Mouse (Mus musculus): ENCODE measurements around the gene Gm9758.
"Not testable (repeated sequence)": the region's sequence is repeated elsewhere in the genome, so short reads cannot be mapped to it uniquely, and the experiment has no call there.

Gene Gm9758

DNA sequence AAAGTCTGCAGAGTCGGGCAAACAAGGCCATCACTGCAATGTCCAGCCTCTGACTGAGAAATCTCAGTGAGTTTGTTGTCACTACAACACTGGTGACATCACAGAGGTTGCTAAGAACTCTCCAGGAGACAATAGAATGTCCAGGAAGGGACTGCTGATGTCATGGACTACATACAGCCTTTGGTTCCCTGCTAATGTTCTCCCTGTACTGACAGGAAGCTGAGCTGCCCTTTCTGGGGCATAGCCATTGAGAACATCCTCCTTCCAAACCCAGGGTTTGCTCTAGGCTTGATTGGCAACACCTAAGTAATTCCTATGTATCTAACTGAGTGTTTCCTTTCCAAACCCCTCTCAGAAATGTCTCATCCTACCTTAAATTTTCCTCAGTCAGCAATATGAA lies at the start of gene Gm9758:
Gene Gm9758 (minus strand): TSS at position 101 of the 400 bp plus-strand sequence.
- not testable (repeated sequence) for DNase-seq (ENCODE audit: low spot score in 2 of 2)

DNA sequence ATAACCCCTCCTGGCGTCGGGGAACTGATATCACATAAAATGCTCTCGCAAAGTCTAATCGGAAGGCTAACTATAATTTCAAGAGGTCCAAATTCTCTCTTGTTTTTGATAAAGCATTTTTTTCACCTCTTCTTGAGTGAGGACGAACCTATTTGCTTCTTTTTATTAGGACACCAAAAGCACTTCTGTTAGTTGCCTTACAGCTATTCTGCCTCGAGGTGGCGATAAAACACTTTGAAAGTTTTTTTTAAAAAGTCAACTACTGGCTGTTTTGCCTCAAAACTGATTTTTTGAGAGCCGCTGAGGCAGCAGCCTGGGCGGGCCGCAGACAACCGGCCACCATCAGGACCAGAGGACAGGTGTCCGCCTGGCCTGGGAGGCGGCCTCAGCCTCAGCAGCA lies 49.1 kb upstream of the Gm9758 start:
- peak in 1 of 2 experiments; percentile 25 for DNase-seq (ENCODE audit: low spot score in 2 of 2)

DNA sequence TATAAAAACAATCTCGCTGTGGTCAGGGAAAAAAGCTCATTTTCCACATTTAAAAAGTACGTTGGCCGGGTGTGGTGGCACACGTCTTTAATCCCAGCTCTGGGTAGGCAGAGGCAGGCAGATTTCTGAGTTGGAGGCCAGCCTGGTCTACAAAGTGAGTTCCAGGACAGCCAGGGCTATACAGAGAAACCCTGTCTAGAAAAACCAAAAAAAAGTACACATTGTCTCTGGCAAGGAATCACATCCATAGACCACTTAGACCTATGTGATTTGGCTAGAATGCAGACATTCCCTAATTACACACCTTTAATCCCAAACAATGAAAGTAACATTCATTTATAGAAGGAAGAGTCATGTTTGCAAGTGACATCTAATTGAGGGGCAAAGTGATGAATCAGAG lies 46.8 kb upstream of the Gm9758 start:
- not testable (repeated sequence) for DNase-seq (ENCODE audit: low spot score in 2 of 2)

DNA sequence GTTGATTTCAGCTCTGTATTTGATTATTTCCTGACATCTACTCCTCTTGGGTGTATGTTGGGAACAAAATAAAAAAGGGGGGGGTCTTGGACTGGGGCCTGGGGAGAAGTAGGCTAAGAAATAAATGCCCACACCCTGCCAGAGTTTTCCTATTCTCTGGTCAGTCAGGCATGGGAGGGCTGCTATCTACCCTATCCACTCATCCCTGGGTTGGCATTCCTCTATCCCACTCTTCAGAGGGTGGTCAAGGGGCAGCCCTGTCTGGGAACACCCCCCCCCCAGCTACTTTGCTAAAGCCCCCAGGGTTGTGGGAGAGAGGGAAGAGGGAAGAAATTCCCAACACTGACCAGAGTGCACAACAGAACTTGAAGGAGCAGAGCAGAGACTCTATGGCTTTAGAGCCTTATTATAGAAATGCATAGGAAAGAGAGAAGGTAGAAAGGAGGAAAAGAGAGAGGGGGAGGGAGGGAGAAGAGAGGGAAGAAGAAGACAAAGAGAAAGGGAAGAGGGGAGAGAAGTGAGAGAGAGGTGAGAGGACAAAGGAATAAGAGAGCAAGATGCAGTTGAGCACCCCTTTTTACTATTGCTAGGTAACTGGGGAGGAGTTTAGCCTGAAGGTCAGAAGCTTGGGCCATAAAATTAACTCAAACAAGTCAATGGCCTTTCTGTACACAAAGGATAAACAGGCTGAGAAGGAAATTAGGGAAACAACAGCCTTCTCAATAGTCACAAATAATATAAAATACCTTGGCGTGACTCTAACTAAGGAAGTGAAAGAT lies 41.4 kb upstream of the Gm9758 start:
- DNase-seq (ENCODE audit: low spot score in 2 of 2), result not testable (repeated sequence)

DNA sequence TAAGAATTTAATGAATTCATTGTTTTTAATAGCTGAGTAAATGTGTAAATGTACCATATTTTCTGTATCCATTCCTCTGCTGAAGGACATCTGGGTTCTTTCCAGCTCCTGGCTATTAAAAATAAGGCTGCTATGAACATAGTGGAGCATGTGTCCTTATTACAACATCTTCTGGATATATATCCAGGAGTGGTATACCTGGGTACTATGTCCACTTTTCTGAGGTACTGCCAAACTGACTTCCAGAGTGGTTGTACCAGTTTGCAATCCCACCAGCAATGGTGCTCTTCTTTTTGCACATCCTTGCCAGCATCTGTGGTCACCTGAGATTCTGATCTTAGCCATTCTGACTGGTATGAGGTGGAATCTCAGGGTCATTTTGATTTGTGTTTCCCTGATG lies 38.9 kb upstream of the Gm9758 start:
- not testable (repeated sequence) for DNase-seq (ENCODE audit: low spot score in 2 of 2)

DNA sequence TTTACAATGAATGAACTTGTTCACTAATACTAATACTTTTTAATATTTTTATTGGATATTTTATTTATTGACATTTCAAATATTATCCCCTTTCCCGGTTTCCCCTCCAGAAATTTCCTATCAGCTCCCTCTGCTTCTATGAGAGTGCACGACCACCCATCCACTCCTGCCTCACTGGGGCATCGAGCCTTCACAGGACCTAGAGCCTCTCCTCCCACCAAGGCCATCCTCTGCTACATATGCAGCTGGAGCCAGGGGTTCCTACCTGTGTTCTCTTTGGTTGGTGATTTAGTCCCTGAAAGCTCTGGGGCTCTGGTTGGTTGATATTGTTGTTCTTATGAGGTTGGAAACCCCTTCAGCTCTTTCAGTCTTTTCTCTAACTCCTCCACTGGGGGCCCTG lies 38.0 kb upstream of the Gm9758 start:
- DNase-seq (ENCODE audit: low spot score in 2 of 2), result not testable (repeated sequence)

DNA sequence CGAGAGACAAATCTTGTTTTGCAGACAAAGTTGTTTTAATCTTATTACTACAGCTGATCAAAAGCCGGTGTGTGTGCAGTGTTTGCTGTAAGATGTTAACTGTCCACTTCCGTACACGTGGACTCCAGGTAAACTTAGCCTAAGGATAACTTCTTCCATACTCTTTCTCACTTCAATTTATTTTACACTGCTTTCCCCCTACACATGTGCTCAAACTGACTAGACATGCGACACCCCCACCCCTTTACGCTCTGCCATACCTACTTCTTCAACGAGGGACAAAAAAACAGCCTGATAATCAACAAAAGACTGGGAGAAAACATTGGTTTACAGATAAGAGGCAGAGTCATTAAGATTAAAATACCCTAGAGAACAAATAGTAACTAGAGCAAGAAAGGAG lies 37.1 kb upstream of the Gm9758 start:
- DNase-seq (ENCODE audit: low spot score in 2 of 2), result not testable (repeated sequence)

DNA sequence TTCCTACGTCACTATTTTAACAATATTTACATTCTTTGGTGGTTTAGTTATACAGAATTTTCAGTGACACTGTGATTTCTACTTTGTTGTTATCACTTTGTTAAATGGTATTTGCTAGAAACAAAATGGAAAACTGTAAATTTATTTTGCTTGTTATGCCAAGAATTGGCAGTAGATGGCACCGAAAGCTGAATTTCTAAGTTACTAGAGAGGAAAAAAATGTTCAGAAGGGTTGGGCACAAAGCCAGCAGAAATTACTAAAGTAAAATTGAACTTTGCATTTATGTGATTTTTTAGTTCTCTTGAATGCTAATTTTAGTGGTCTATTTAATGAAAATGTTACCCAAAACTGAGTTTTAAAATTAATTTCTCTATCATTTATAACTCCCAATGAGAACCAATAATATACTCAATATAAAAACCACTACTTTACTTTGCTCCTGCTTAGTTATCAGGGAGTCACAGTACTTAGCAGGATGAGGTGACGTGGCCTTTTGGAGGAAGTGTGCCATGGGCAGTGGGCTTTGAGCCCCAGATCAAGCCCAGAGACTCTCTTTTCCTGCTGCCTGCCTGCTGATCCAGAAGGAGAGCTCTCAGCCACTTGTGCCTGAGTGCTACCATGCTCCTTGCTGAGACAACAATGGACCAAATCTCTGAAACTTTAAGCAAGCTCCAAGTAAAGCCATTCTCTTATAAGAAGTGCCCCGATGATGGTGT lies 32.9 kb upstream of the Gm9758 start:
- DNase-seq (ENCODE audit: low spot score in 2 of 2), result peak; percentile 27 to 30

DNA sequence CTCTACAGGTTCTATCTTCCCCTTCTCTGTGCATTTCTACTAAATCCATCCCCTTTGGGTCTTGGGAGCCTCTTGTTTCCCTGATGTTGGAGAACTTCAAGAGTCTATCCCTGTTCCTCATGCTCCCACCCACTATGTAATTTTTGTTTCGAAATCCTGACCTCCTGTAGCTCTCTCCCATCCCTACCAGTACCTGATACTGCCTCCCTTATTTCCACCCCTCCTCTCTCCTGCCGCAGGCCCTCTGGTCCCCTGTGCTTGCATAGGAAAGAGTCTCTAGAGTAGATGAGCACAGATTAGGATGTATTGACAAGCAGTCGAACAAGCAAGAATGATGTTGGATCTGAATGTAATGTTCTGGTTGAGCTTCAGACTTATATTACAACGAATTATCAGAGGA lies 30.8 kb upstream of the Gm9758 start:
- not testable (repeated sequence) for DNase-seq (ENCODE audit: low spot score in 2 of 2)

DNA sequence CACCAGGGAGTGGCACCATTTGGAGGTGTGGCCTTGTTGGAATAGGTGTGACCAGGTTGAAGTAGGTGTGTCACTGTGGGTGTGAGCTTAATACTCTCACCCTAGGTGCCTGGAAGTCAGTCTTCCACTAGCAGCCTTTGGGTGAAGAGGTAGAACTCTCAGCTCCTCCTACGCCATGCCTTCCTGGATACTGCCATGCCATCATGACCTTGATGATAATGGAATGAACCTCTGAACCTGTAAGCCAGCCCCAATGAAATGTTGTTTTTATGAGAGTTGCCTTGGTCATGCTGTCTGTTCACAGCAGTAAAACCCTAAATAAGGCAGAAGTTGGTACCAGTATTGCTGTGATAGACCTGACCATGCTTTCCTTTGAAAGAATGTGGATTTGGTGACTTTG lies 26.3 kb upstream of the Gm9758 start:
- DNase-seq (ENCODE audit: low spot score in 2 of 2), result not testable (repeated sequence)

DNA sequence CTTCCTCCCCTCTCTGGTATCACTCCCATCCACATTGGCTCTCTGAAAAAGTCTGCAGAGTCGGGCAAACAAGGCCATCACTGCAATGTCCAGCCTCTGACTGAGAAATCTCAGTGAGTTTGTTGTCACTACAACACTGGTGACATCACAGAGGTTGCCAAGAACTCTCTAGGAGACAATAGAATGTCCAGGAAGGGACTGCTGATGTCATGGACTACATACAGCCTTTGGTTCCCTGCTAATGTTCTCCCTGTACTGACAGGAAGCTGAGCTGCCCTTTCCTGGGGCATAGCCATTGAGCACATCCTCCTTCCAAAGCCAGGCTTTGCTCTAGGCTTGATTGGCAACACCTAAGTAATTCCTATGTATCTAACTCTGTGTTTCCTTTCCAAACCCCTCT lies 23.6 kb upstream of the Gm9758 start, which contains the start of gene Speer4e:
Gene Speer4e (minus strand): TSS at position 101 of the 400 bp plus-strand sequence.
- not testable (repeated sequence) for DNase-seq (ENCODE audit: low spot score in 2 of 2)

DNA sequence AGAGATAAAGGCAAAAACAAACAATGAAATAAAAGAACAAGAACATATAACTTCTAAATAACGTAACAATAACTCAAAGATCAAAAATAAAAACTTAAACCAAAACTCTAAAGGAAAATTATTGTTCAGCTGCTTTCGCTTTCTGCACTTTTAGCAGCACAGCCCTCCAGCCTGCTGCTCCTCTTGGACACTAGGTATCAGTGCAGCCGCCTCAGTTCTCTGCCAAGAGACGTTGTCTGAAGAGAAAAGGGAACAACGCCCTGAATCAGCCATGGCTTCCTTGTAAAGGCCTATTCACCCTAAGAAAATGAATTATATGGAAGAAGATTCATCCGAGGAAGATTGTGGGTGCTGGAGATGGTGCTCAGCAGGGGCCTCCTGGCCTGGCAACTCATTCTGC lies 19.0 kb upstream of the Gm9758 start:
- DNase-seq (ENCODE audit: low spot score in 2 of 2), result not testable (repeated sequence)

DNA sequence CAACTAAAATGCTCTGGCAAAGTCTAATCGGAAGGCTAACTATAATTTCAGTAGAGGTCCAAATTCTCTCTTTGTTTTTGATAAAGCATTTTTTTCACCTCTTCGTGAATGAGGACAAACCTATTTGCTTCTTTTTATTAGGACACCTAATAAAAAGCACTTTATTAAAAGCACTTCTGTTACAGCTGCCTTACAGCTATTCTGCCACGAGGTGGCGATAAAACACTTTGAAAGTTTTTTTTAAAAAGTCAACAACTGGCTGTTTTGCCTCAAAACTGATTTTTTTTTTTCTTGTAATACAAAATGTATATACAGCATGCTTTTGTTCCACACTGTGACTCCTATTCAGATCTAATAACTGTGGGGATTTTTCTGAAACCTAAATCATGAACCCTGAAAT lies 12.3 kb upstream of the Gm9758 start:
- DNase-seq (ENCODE audit: low spot score in 2 of 2), result not testable (repeated sequence)

DNA sequence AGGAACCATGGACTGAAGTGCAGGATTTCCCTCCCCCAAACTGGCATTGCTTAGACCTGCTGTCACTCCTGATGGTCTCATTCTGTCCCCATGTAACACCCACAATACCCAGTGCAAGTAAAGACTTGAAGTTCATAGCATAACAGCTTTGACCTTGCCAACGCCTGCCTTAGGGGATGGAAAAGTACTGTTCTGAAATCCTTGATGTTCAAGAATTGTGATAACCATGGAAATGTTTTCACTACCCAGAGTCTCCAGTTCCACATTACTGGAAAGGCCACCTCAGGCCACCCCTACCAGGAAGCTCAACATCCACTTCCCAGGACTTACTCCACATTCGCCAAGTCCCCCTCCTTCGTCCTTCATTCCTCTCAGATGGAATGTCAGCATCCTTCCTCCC lies 338 bp downstream of the Gm9758 start:
- not testable (repeated sequence) for DNase-seq (ENCODE audit: low spot score in 2 of 2)

DNA sequence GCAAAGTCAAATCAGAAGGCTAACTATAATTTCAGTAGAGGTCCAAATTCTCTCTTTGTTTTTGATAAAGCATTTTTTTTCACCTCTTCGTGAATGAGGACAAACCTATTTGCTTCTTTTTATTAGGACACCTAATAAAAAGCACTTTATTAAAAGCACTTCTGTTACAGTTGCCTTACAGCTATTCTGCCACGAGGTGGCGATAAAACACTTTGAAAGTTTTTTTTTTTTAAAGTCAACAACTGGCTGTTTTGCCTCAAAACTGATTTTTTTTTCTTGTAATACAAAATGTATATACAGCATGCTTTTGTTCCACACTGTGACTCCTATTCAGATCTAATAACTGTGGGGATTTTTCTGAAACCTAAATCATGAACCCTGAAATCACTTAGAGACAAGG lies 11.2 kb downstream of the Gm9758 start:
- DNase-seq (ENCODE audit: low spot score in 2 of 2), result not testable (repeated sequence)

DNA sequence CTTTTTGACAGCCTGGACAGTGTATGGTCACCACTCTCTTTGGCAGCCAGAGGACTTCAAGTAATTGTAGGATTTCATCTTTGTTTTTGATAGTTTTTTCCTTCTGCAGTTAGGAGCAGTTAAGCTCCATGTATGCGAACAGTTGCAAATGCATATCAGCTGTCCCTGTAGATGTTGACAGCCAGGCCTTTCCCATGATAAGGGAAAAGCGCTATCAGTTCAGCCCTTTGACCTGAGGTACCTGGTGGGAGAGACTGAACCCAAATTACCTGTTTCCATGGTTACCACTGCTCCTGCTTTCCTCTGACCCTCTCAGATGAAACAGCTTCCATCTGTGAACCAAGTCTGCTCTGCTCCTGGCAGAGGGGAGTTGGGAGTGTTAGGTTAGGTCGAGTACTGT lies 22.5 kb downstream of the Gm9758 start:
- DNase-seq (ENCODE audit: low spot score in 2 of 2), result no peak

DNA sequence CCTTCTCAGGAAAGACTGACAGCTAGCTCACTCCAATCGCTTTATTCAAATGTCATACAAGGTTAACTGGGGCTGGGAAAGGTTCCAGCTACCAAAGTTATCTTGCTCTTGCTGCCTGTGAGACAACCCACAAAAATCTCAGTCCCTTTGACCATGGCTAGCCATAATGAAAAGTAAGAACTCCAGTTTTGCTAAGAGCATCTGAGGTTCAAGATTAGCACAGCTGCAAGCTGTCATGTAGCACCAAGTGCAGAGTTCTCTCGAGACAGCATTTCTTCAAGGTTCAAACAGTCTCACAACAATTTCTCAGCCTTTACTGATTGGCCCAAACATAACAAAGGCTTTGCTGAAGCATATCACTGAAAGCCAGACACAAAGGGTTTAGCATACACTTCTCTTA lies 29.4 kb downstream of the Gm9758 start:
- not testable (repeated sequence) for DNase-seq (ENCODE audit: low spot score in 2 of 2)
